Mouse (Mus musculus): ENCODE measurements around the gene Abhd16a. TPM values are rescaled to one million over a fixed set of nuclear protein-coding genes. Genes with fewer than 3 reads are reported as not detected.
"Not testable (repeated sequence)": the region's sequence is repeated elsewhere in the genome, so short reads cannot be mapped to it uniquely, and the experiment has no call there.

Abhd16a gene
- total RNA-seq, 2 experiments from 2014 or later, result 101 to 102 TPM

DNA sequence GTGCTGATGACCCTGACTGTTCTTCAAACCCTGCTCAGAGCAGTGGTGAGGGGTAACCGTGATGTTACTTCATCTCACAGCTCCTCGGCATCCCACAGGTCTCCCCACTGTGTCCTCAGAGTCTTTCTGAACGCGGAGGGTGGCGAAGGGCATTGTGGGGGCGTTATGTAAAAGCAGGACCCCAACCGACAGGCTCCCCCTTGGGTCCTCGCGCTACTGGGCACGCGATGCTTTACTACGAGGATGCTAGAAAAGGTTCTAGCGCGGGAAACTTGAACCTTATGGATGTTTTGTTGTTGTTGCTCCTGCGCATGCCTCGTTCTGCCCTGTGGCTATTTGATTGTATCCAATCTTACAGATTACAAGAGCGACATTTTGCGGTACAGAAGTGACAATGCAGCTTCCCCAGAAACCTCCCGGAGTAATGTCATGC, 32.8 kb downstream of the Abhd16a start, which contains the start of gene Csnk2b:
TSS of gene Csnk2b (minus strand) at position 183 of the 433 bp plus-strand sequence.
- peak; percentile 64 to 67 for DNase-seq

DNA sequence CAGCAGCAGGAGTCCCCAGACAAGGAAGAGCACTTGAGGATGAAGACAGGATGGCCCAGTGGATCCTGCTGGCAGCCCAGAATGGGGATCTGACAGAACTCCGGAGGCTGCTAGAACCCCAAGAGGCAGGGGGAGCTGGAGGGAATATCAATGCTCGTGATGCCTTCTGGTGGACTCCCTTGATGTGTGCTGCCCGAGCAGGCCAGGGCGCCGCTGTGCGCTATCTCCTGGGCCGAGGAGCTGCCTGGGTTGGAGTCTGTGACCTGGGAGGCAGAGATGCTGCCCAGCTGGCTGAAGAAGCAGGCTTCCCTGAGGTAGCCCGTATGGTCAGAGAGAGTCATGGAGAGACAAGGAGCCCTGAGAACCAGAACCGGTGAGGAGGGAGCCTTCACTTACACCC, 34.2 kb downstream of the Abhd16a start:
- DNase-seq, result not testable (repeated sequence)

DNA sequence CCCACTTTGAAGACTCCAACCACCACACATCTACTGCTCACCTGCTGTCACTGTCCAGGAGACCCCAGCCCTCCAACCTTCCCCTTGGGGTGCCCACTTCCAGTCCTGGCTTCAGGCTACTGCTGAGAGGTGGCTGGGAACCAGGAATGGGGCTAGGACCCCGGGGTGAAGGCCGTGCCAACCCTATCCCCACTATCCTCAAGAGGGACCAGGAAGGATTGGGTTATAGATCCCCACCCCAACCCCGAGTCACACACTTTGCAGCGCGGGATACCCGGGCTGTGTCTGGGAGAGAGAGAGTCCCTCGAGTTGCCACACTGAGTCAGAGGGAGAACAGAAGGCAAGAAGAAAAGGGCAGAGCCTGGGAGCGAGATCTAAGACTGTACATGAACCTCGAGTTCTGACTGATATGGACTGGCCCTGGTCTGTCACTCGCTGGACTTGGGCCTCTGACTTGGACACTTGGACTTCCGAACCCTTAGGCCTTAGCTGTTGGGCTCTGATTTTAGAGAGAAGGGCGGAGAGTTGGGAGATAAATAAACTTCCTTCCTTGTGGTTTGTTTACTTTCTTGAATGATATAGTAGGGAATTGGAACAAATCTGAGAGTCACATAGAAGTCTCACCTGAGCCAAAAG, 35.3 kb downstream of the Abhd16a start:
- DNase-seq, result not testable (repeated sequence)

DNA sequence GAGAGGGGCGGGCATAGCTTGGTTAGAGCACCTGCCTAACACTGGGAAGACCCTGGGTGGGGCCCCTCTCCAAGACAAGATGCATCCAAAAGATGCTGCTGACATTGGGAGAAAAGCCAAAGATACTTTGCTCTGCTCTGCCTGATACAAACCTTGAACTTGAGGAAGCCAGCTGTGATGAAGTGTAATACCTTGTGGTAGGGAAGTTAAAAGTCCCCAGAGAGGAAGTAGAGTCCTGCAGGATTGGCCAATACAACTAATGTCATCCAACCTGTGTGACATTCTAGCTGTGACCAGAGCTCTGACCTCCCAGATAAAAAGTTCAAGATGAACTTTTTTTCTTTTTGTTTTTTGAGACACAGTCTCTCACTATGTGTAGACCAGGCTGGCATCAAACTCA, 36.0 kb downstream of the Abhd16a start:
- DNase-seq, result no peak

GRCm38 (mm10) chr17:35125578-35125977, 36.5 kb downstream of the Abhd16a start:
- DNase-seq, result no peak

- peak; percentile 73 to 78 for DNase-seq
Measured at GRCm38 (mm10) chr17:35126206-35126611, 37.1 kb downstream of the Abhd16a start, which contains the start of gene D17H6S53E. Gene D17H6S53E, plus strand, starts transcription at chr17:35126373.

- DNase-seq, result no peak
Measured at GRCm38 (mm10) chr17:35127017-35127416, 38.0 kb downstream of the Abhd16a start.

DNA sequence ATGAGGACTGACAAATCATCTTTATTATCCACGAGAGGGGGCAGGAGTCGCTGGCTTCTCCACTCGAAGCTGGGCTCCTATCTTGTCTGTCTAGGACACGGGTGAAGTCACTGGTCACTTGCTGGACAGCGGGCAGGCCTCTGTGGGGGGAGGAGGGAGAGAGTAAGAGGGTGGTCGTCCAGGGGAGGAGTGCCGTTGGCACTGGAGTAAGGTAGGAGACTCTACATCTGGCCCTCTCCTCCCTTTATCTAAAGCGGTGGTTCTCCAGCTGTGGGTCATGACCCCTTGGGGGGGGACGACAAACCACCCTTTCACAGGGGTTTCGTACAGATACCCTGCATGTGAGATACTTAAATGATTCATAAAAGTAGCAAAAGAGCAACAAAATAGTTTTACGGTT, 39.9 kb downstream of the Abhd16a start:
- DNase-seq, result no peak

- DNase-seq, result no peak
Measured at GRCm38 (mm10) chr17:35131038-35131437, 42.0 kb downstream of the Abhd16a start.

DNA sequence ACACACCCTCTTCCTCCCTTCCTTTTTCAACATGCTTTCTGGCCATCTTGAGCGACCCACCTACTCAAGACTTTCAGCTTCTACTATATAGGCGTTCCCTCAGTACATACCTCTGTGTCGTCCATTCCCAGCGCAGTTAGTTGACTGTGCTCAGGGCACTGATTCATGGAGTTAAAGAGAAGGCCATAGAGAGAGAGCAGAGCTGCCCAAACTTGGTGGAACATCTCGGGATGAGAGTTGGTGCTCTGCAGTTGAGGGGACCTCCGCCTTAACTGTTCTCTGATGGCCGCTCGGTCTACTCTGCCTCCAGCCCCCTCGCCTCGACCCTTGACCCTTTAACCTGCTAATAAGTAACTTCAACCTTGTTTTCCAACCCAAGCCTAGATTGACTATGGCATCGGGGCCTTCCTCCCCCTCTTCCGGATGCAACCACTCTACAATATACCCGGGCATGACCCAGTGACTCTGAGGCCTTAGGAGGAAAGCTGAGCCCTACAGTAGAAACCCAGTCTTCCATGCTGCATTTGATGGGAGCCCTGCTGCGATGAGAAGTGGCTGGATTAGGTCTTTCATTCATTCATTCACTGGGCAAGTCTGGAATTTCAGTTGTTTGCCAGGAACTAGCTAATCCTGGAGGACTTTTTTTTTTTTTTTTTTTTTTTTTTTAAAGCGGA, 42.6 kb downstream of the Abhd16a start, which contains the start of gene Apom:
TSS of gene Apom (minus strand) at position 551 of the 674 bp plus-strand sequence.
- no peak for DNase-seq

DNA sequence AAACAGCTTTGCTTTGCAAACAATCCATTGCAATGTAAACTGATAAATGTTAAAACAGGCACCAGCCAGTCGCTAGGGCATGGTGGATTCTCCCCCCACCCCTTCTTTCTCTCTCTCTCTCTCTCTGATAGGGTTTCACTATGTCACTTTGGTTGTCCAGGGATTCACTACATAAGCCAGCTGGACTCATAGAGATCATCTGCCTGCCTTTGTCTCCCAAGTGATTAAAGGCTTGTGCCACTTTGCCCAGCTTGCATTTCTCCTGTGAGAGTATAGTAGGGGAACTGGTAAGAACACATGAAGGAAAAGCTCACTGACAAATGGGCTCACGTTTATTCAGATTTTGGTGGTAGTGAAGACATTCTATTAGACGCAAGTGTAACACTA, 43.1 kb downstream of the Abhd16a start:
- no peak for DNase-seq

DNA sequence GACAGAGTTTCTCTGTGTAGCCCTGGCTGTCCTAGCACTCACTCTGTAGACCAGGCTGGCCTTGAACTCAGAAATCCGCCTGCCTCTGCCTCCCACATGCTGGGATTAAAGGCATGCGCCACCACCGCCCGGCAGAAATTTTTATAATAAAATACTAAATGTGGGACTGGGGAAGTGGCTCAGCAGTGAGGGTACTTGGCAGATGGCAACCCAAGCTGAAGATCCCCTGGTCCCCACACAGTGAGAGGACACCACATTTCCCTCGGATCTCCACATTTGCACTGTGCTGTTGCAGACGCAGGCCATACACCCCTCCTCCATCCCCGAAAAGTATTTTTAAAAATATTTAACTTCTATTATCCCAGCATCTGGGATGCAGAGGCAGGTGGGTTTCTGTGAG, 44.5 kb downstream of the Abhd16a start:
- no peak for DNase-seq

DNA sequence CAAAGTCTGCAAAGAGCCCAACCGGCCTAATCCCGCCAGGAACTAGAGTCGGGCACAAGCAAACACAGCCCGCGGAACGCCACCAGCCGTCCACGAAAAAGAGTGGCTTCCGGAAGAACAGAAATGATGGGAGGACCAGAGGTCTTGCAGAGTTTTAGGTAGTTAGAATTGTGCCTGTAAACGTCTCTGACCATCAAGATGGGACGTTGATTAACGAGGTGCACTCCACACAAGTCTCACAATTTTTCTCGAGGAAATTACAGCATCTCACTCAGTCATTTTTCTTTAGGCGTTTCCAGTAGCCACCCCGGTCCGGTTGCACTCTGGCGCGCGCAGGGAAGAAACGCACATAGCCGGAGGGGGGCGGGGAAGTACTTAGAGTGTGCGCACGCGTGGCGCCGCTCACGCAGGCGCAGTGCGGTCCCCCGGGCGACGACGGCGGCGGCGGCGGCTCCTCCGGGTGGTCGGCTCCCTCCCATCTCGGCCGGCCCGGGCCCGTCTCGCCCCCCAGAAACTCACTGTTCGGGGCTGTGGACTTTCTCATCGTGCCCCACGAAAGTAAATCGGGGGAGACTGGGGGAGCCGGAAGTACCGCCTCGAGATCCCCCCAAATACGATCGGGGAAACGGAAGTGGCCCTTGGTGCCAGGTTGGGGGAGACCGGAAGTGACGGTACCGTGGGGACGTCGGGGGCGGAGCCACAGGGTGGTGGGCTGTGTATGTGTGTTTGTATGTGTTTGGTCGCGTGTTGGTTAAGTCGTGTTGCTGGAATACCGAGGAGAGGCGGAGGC, 45.9 kb downstream of the Abhd16a start, which contains the start of gene Bag6:
TSS of gene Bag6 (plus strand) at position 378 of the 790 bp plus-strand sequence.
- peak; percentile 96 for DNase-seq

DNA sequence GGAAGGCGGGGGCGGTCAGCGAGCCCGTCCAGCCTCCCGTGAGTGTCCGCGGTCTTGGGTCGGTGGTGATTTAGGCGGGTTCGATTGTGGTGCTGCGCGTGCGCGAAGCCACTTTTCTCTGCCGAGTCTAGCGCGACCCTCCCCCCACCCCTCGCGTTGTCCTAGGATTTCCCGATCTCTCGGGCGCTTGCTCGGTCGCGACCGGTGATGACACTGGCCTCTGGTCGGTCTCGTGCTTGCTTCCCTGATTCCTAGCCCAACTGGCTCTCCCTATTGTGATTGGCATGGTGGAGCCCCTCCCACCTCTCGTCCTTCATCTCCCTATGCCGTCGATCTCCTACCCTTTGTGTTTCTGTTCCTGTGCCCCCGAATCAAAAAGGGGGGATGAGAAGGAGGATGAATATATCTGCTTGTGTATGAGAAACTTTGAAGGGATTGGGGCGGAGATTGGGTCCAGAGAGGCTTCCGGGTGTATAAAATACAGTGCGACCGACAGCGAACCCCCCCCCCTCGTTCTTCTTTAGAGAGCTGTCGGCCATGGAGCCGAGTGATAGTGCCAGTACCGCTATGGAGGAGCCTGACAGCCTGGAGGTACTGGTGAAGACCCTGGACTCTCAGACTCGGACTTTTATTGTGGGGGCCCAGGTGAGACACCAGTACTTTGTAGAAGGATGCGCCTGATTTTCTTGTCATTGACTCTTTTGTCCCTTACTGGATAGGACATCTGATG, 46.7 kb downstream of the Abhd16a start:
- DNase-seq, result no peak

GRCm38 (mm10) chr17:35139269-35139668, 50.2 kb downstream of the Abhd16a start:
- DNase-seq, result no peak

DNA sequence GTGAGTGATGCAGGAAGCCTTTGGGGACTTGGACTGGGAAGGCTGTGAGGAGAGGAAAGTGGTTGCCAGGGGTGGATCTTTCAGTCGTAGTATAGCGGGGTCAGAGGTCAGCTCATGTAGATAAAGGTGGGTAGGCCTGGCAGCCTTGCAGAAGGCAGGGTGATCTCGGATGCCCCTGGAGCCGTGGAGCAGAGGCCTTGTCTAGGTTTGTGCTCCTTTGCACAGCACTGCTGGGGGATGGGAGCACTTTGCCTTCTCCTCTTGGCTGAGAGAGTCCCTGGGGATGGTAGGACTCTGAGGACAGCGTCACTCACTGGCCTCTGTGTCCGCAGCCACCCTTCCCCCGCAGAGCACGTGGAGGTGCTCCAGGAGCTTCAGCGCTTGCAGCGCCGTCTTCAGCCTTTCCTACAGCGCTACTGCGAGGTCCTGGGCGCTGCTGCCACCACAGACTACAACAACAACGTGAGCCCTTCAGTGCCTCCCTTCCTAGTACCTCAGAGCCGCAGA, 51.5 kb downstream of the Abhd16a start:
- no peak for DNase-seq

DNA sequence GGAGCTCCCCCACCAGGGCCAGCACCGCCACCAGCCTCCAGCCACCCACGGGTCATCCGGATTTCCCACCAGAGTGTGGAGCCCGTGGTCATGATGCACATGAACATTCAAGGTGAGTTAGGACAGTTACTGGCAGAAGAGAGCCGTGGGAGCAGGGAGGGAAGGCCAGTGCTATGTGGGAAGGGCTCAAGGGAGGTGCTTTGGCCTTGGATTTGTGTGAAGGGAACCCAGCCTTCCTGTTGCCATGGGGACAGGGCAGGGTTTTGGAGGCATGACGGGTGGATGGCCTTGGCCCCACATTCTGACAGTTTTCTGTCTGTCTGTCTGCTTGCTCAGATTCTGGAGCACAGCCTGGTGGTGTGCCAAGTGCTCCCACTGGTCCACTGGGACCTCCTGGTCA, 52.9 kb downstream of the Abhd16a start:
- DNase-seq, result no peak

DNA sequence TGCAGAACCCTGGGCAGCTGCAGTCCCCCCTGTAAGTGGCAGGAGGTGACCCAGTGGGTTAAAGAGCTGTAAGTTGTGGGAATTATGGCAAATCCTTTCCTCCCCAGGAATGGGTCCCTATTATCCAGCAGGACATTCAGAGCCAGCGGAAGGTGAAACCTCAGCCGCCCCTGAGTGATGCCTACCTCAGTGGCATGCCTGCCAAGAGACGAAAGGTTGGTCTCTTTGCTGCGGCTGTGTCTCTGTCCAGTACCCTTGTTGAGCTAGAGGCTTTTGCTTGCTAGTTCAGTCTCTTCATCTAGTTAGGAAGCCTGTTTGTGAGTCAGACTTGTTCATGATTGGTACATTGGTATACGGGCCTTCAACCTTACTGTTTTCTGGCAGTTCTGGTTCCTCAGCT, 57.1 kb downstream of the Abhd16a start:
- no peak for DNase-seq

DNA sequence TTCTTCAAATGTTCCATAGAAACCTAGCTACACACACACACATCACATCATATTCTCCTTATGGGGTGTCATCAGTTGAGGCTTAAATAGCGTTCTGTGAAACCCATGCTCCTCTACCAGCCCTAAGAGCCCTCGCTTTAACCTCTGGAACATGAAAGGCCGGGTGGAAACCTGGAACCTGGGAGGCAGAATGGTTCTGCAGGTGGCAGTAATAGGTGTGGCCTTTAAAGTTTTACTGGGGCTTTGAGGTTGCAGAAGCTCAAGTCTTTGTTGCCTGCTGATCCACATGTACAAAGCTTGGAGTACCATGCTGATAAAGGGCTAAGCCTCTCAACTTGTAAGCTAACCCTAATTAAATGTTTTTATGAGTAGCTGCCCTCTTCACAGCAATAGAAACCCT, 58.3 kb downstream of the Abhd16a start:
- DNase-seq, result no peak

DNA sequence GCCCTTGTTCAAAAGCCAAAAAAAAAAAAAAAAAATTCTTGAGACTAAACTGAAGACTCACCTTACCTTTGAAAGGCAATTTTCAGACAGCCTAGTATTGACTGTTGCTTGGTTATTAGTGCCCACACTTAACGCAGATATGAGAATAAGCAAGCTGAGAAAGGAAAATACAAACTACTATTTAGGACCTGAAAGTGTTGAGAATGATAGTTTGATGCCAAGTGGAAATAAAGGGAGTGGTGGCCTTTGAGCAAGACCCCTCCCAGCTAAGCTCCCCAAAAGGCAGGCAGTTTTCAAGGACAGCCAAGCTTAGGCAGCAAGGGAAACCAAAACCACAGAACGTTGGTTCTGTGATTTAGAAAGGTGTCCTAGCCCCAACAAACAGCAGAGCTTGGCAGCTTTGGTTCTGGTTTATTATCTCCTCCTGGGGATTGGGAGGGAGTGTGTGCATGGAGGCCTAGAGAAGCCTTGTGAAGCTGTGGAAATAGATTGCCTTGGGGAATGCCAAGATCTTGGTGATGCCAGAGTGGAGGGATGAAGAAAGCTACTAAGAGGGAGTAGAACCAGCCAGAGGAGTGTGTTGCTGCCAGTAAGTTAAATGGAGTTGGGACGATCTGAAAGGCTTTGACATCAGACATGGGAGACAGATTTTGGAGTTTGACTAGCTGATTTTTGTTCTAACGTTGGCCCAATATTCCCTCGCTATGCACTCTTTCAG, 59.0 kb downstream of the Abhd16a start:
- no peak for DNase-seq

GRCm38 (mm10) chr17:35152121-35152520, 63.1 kb downstream of the Abhd16a start:
- DNase-seq, result no peak

All from layer of hippocampus, postnatal 36 days (tissue).